Mouse (Mus musculus): ENCODE results near the gene Med9. TPM values are rescaled to one million over a fixed set of nuclear protein-coding genes. Genes with fewer than 3 reads are reported as not detected.

Gene Med9
- polyA plus RNA-seq, 1 experiment from 2014 or later = 43.7 TPM

DNA sequence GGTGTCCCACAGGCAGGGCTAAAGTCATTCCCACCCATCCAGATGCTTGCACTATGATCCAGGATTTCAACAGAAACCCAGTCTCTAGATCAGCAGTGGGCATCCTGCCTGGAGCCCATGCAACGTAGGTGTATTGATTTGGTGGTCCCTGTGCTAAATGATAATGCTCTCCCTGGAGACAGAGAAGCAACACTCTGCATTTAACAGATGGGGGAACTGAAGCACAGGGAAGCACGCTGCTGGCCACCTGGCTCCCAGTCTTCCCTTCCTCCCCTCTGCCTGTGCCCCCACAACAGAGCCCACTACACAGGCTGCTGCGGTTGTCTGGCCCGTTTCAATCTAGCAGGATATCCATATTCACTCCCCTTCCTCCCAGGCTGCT lies 18.1 kb downstream of the Med9 start:
- H3K36me3 ChIP-seq (ENCODE audit: control insufficient read depth, insufficient read depth, low read length) = peaks cover 11% of the 10 kb centered on the region; the same call in 1 of the 2 replicates
- H3K4me2 ChIP-seq (replicated peaks; ENCODE audit: low read depth, low read length) = no peak overlapping the region
- no peaks in the 10 kb centered on the region for H3K9me3 ChIP-seq (ENCODE audit: control insufficient read depth, low read length)
- no peak overlapping the region; the same call in 1 of the 2 replicates for H3K27ac ChIP-seq (ENCODE audit: low read depth, low read length)
- WGBS = 64% methylated on average over 4 of the region's 4 CpGs
- ATAC-seq (ENCODE audit: low FRiP score, low TSS enrichment) = no peak
- peaks cover 19% of the 10 kb centered on the region for H3K4me1 ChIP-seq (ENCODE audit: control insufficient read depth, insufficient read depth, low read length)
- H3K27me3 ChIP-seq (ENCODE audit: control insufficient read depth, insufficient read depth, low read length) = peaks cover 19% of the 10 kb centered on the region; the same call in 1 of the 2 replicates
- no peak overlapping the region for H3K4me3 ChIP-seq (ENCODE audit: low read length)
- H3K9ac ChIP-seq (ENCODE audit: low read depth, low read length) = no peak overlapping the region

DNA sequence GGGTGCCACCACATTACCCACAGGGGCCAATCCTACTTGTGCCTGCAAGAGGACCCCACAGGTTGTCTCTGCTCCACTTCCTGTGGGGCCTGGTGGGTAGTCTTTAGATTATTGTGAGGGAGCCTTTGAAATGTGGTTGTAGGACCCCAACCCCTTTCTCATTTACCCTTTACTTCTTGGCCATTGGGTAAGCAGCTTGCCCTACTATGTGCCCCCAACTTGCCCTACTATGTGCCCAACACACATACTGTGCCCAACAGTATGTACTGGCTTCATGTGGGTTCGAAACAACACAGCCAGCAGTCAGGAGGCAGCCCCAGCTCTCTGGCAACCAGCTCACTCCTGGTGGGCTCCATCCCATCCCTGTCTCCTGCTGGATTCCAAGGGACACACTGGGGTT lies 19.8 kb downstream of the Med9 start:
- no peak overlapping the region for H3K4me2 ChIP-seq (replicated peaks; ENCODE audit: low read depth, low read length)
- peaks cover 19% of the 10 kb centered on the region for H3K4me1 ChIP-seq (ENCODE audit: control insufficient read depth, insufficient read depth, low read length)
- H3K4me3 ChIP-seq (ENCODE audit: low read length) = no peak overlapping the region
- peaks cover 15% of the 10 kb centered on the region; the same call in 1 of the 2 replicates for H3K27me3 ChIP-seq (ENCODE audit: control insufficient read depth, insufficient read depth, low read length)
- H3K9ac ChIP-seq (ENCODE audit: low read depth, low read length) = no peak overlapping the region
- ATAC-seq (ENCODE audit: low FRiP score, low TSS enrichment) = no peak
- H3K36me3 ChIP-seq (ENCODE audit: control insufficient read depth, insufficient read depth, low read length) = no peaks in the 10 kb centered on the region; the same call in 1 of the 2 replicates
- no peak overlapping the region for H3K27ac ChIP-seq (ENCODE audit: low read depth, low read length)
- H3K9me3 ChIP-seq (ENCODE audit: control insufficient read depth, low read length) = no peaks in the 10 kb centered on the region
- WGBS = 100% methylated on average over 1 of the region's 1 CpGs

DNA sequence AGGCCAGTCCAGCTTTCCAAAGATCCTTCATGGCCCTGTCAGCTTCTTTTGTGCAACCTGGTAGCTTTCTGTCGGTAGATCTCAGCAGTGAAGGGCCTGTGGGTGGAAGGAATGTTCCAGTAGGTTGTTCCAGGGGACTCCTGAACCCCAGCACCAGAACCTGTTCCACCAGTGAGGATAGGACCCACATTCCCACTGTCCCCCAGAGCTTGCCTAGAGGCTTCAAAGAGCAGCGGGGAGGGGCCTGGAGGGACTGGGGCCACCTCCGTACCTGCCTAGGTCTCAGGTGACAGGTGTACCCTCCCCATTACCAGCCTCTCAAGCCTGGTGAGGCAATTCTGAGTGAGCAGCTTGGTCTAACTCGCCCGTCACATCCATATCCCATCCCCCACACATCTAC lies 22.8 kb downstream of the Med9 start:
- Histone ChIP-seq H3K4me1 (ENCODE audit: control insufficient read depth, insufficient read depth, low read length) (peaks cover 14% of the 10 kb centered on the region), H3K27me3 (ENCODE audit: control insufficient read depth, insufficient read depth, low read length) (no peaks in the 10 kb centered on the region), H3K9ac (ENCODE audit: low read depth, low read length) (no peak overlapping the region), H3K4me2 (replicated peaks; ENCODE audit: low read depth, low read length) (no peak overlapping the region), H3K9me3 (ENCODE audit: control insufficient read depth, low read length) (no peaks in the 10 kb centered on the region), H3K27ac (ENCODE audit: low read depth, low read length) (no peak overlapping the region), H3K36me3 (ENCODE audit: control insufficient read depth, insufficient read depth, low read length) (no peaks in the 10 kb centered on the region), H3K4me3 (ENCODE audit: low read length) (no peak overlapping the region)
- WGBS = 72% methylated on average over 5 of the region's 5 CpGs
- ATAC-seq (ENCODE audit: low FRiP score, low TSS enrichment) = no peak

DNA sequence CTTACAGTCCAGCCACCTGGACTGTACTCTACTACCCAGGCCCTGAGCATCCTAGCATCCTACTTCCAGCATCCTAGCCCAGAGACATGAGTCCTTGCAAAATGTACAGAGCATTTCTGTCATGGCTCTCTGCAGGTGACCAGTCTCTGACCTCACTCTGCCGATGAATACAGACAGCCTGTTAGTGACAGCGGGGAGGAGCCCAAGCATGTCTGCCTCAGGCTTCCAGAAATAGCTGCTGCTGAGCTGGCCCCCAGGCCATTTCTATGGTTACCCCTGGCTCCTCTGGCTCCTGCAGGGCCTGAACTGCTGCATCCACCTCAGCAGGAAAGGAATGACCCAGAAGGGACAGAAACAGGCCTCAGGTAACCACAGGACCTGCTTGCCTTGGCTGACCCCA lies 23.7 kb downstream of the Med9 start:
- Histone ChIP-seq H3K4me2 (replicated peaks; ENCODE audit: low read depth, low read length) (no peak overlapping the region), H3K9ac (ENCODE audit: low read depth, low read length) (0 out of 2 replicates have a peak overlapping the region, but pooled peaks have one; percentile 1), H3K4me3 (ENCODE audit: low read length) (no peak overlapping the region), H3K4me1 (ENCODE audit: control insufficient read depth, insufficient read depth, low read length) (peaks cover 9% of the 10 kb centered on the region; the same call in 1 of the 2 replicates), H3K9me3 (ENCODE audit: control insufficient read depth, low read length) (no peaks in the 10 kb centered on the region), H3K36me3 (ENCODE audit: control insufficient read depth, insufficient read depth, low read length) (no peaks in the 10 kb centered on the region), H3K27me3 (ENCODE audit: control insufficient read depth, insufficient read depth, low read length) (no peaks in the 10 kb centered on the region), H3K27ac (ENCODE audit: low read depth, low read length) (no peak overlapping the region)
- 38% methylated on average over 2 of the region's 2 CpGs for WGBS
- ATAC-seq (ENCODE audit: low FRiP score, low TSS enrichment) = no peak

DNA sequence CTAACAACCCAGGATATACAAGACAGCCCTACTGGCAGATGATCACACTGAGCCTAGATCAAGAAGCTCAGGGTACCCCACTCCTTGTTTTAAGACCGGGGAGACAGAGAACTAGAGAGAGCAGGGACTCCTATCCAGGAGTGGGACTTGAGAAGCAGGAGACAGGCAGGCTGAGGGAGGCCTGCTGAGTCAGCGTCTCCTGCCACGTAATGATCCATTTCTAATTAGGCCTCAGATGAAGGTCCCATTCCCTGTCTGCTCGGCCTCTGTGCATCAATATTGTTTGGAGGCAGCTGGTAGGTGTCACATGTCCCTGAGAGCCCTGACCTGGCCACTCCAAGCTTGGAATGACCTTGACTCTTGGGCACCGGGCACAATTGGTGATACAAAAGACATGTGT lies 25.4 kb downstream of the Med9 start:
- peaks cover 11% of the 10 kb centered on the region; the same call in 1 of the 2 replicates for H3K4me1 ChIP-seq (ENCODE audit: control insufficient read depth, insufficient read depth, low read length)
- H3K27me3 ChIP-seq (ENCODE audit: control insufficient read depth, insufficient read depth, low read length) = no peaks in the 10 kb centered on the region
- no peaks in the 10 kb centered on the region for H3K36me3 ChIP-seq (ENCODE audit: control insufficient read depth, insufficient read depth, low read length)
- H3K27ac ChIP-seq (ENCODE audit: low read depth, low read length) = no peak overlapping the region
- H3K9me3 ChIP-seq (ENCODE audit: control insufficient read depth, low read length) = no peaks in the 10 kb centered on the region
- 63% methylated on average over 5 of the region's 5 CpGs for WGBS
- no peak overlapping the region for H3K4me2 ChIP-seq (replicated peaks; ENCODE audit: low read depth, low read length)
- ATAC-seq (ENCODE audit: low FRiP score, low TSS enrichment) = no peak
- no peak overlapping the region for H3K4me3 ChIP-seq (ENCODE audit: low read length)
- no peak overlapping the region for H3K9ac ChIP-seq (ENCODE audit: low read depth, low read length)

DNA sequence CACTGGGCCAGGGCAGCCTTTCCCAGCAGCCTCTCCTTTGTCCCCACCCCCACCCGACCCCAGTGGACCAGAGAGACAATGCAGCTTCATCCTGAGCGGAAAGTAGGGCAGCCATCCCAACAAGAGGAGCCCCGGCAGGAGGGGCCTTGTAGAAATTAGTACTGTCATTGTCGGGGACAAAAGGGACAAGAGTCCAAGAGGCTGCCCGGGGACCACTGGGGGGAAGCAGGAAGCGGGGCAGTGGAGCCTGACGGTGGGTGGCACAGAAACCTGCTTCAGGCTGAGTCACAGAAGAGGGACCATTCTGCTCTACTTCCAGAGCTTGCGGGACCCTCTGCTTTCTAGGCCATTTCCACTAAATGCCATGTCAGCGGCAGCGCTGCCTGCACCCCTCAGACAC lies 27.2 kb downstream of the Med9 start:
- no peak overlapping the region for H3K27ac ChIP-seq (ENCODE audit: low read depth, low read length)
- H3K9me3 ChIP-seq (ENCODE audit: control insufficient read depth, low read length) = no peaks in the 10 kb centered on the region
- no peak overlapping the region for H3K4me3 ChIP-seq (ENCODE audit: low read length)
- H3K36me3 ChIP-seq (ENCODE audit: control insufficient read depth, insufficient read depth, low read length) = no peaks in the 10 kb centered on the region
- ATAC-seq (ENCODE audit: low FRiP score, low TSS enrichment) = no peak
- WGBS = 48% methylated on average over 10 of the region's 10 CpGs
- peaks cover 11% of the 10 kb centered on the region; the same call in 1 of the 2 replicates for H3K4me1 ChIP-seq (ENCODE audit: control insufficient read depth, insufficient read depth, low read length)
- no peaks in the 10 kb centered on the region for H3K27me3 ChIP-seq (ENCODE audit: control insufficient read depth, insufficient read depth, low read length)
- no peak overlapping the region for H3K9ac ChIP-seq (ENCODE audit: low read depth, low read length)
- H3K4me2 ChIP-seq (replicated peaks; ENCODE audit: low read depth, low read length) = no peak overlapping the region

DNA sequence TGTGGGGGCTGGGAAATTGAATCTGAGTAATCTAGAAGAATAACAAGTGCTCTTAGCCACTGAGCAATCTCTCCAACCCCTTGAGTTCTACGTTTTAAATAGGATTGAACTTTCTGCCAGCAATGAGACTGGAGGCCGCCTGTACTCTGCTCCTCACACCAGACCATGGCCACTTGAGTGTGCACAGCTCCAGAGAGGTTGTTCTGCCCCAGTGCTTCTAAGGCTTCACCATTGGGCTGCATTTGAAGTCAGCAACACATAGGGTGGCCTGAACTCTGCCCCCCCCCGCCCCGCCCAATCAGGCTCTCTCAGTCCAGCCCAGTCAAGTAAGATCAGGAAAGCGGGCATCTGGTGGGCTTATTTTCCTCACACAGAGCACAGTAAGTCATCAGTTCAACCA lies 29.8 kb downstream of the Med9 start:
- Histone ChIP-seq H3K9ac (ENCODE audit: low read depth, low read length) (no peak overlapping the region), H3K4me3 (ENCODE audit: low read length) (no peak overlapping the region), H3K36me3 (ENCODE audit: control insufficient read depth, insufficient read depth, low read length) (no peaks in the 10 kb centered on the region), H3K4me1 (ENCODE audit: control insufficient read depth, insufficient read depth, low read length) (peaks cover 11% of the 10 kb centered on the region; the same call in 1 of the 2 replicates), H3K27ac (ENCODE audit: low read depth, low read length) (no peak overlapping the region), H3K27me3 (ENCODE audit: control insufficient read depth, insufficient read depth, low read length) (no peaks in the 10 kb centered on the region), H3K9me3 (ENCODE audit: control insufficient read depth, low read length) (no peaks in the 10 kb centered on the region), H3K4me2 (replicated peaks; ENCODE audit: low read depth, low read length) (no peak overlapping the region)
- 75% methylated on average over 5 of the region's 5 CpGs for WGBS
- no peak; the same call in 1 of the 2 replicates for ATAC-seq (ENCODE audit: low FRiP score, low TSS enrichment)

DNA sequence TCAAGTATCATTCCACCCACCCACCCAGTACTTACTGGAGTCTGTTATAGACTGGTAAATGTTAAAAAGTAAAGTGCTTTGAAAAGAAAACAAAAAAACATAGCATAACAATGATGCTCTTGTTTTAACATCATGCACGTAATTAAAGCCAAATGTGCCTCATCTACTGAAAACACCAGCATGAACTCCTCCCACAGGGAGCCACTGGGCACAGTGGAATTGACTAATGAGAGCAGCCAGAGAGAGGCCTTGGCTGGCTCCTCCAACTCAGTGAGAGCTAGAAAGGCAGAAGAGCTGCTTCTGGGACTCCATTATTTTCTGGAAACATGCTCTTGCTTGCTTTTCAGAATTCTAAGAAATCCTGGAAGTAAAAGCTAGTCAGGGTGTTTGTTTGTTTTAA lies 41.4 kb downstream of the Med9 start:
- H3K9me3 ChIP-seq (ENCODE audit: control insufficient read depth, low read length) = no peaks in the 10 kb centered on the region
- H3K4me1 ChIP-seq (ENCODE audit: control insufficient read depth, insufficient read depth, low read length) = no peaks in the 10 kb centered on the region
- no peak overlapping the region for H3K9ac ChIP-seq (ENCODE audit: low read depth, low read length)
- H3K27me3 ChIP-seq (ENCODE audit: control insufficient read depth, insufficient read depth, low read length) = no peaks in the 10 kb centered on the region
- H3K4me3 ChIP-seq (ENCODE audit: low read length) = no peak overlapping the region
- no peaks in the 10 kb centered on the region for H3K36me3 ChIP-seq (ENCODE audit: control insufficient read depth, insufficient read depth, low read length)
- ATAC-seq (ENCODE audit: low FRiP score, low TSS enrichment) = no peak
- H3K4me2 ChIP-seq (replicated peaks; ENCODE audit: low read depth, low read length) = no peak overlapping the region
- no peak overlapping the region for H3K27ac ChIP-seq (ENCODE audit: low read depth, low read length)
- WGBS = 78% methylated on average over 1 of the region's 1 CpGs

DNA sequence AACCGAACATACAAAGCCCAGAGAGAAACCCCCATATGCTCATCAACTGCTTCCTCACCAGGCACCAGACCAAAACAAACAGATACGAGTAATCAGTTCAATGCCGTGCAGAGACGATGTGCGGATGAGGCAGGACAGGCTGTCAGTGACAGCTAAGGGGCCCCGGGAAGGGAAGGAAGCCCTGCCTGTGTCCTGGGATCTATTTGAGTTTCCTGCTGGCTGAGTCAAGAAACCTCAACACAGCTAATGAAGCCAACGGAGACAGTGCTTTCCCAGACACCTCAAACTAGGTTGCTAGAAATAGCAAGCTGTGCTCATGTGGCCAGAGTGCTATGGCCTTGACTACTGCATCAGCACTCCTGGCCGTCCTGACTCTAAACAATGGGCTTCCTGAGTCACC lies 43.4 kb downstream of the Med9 start:
- Histone ChIP-seq H3K4me1 (ENCODE audit: control insufficient read depth, insufficient read depth, low read length) (no peaks in the 10 kb centered on the region), H3K27ac (ENCODE audit: low read depth, low read length) (no peak overlapping the region), H3K27me3 (ENCODE audit: control insufficient read depth, insufficient read depth, low read length) (no peaks in the 10 kb centered on the region), H3K4me3 (ENCODE audit: low read length) (no peak overlapping the region), H3K4me2 (replicated peaks; ENCODE audit: low read depth, low read length) (no peak overlapping the region), H3K9ac (ENCODE audit: low read depth, low read length) (no peak overlapping the region), H3K36me3 (ENCODE audit: control insufficient read depth, insufficient read depth, low read length) (no peaks in the 10 kb centered on the region), H3K9me3 (ENCODE audit: control insufficient read depth, low read length) (no peaks in the 10 kb centered on the region)
- WGBS = 57% methylated on average over 8 of the region's 8 CpGs
- ATAC-seq (ENCODE audit: low FRiP score, low TSS enrichment) = no peak
